Mouse (Mus musculus): ENCODE measurements around the gene Bex3. TPM values are rescaled to one million over a fixed set of nuclear protein-coding genes. Genes with fewer than 3 reads are reported as not detected.
"Not testable (repeated sequence)": the region's sequence is repeated elsewhere in the genome, so short reads cannot be mapped to it uniquely, and the experiment has no call there.

Gene Bex3
- polyA plus RNA-seq, 1 experiment, result 16.1 TPM

DNA sequence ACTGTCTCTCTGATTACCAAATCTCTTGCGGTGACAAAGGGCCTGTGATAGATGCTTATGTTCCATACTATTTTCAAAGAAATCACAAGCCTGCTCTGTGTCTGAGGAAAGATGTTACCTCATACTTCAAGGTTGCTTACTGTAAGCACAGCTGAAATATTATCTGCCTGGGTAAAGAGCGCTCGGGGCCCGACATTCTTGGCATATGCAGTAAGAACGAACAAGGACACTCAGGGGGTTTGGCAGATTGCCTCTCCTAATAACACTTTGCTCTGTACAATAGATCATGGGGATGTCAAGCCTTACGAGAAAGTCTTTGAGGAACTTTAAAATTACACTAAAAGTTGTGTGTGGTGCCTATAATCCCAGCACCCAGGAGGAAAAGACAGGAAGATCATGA is 21.2 kb upstream of the Bex3 start:
- H3K27me3 ChIP-seq (ENCODE audit: control insufficient read depth, insufficient read depth, low read length), result no peaks in the 10 kb centered on the region
- H3K36me3 ChIP-seq (ENCODE audit: control insufficient read depth, insufficient read depth, low read length), result no peaks in the 10 kb centered on the region
- H3K4me3 ChIP-seq (ENCODE audit: control insufficient read depth, low read depth, low read length), result no peak overlapping the region
- TF ChIP-seq CTCF (IDR thresholded peaks at IDR 0.05; ENCODE audit: control insufficient read depth, insufficient read depth, insufficient replicate concordance, low read depth, low read length) (no peak), POLR2A (IDR thresholded peaks at IDR 0.05; ENCODE audit: control insufficient read depth, low read depth, low read length) (no peak)
- H3K4me1 ChIP-seq (ENCODE audit: control insufficient read depth, insufficient read depth, low read length), result no peaks in the 10 kb centered on the region
- H3K27ac ChIP-seq (ENCODE audit: control insufficient read depth, insufficient read depth, low read depth, low read length), result no peak overlapping the region

DNA sequence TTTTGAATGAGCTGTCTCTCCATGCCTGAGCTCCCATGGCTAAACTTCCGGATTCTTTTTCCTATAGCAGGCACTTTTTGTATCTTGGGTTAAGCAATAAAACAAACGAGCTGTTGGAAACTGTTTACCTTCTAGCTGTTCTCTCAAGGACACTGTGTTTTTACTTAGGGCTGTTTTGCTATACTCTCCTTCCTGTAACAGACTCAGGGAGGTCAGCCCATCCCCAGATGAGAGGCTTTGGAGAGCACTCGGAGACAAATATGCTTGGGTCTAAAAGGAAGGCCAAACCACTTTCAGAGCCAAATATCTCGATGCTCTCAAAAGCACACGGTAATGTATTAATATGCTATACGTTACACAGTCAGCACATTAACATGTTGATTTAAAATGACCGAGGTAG is 20.4 kb upstream of the Bex3 start:
- H3K27me3 ChIP-seq (ENCODE audit: control insufficient read depth, insufficient read depth, low read length), result no peaks in the 10 kb centered on the region
- no peak overlapping the region for H3K4me3 ChIP-seq (ENCODE audit: control insufficient read depth, low read depth, low read length)
- no peaks in the 10 kb centered on the region for H3K36me3 ChIP-seq (ENCODE audit: control insufficient read depth, insufficient read depth, low read length)
- H3K27ac ChIP-seq (ENCODE audit: control insufficient read depth, insufficient read depth, low read depth, low read length), result no peak overlapping the region
- H3K4me1 ChIP-seq (ENCODE audit: control insufficient read depth, insufficient read depth, low read length), result no peaks in the 10 kb centered on the region
- no peak for TF ChIP-seq POLR2A (IDR thresholded peaks at IDR 0.05; ENCODE audit: control insufficient read depth, low read depth, low read length)

DNA sequence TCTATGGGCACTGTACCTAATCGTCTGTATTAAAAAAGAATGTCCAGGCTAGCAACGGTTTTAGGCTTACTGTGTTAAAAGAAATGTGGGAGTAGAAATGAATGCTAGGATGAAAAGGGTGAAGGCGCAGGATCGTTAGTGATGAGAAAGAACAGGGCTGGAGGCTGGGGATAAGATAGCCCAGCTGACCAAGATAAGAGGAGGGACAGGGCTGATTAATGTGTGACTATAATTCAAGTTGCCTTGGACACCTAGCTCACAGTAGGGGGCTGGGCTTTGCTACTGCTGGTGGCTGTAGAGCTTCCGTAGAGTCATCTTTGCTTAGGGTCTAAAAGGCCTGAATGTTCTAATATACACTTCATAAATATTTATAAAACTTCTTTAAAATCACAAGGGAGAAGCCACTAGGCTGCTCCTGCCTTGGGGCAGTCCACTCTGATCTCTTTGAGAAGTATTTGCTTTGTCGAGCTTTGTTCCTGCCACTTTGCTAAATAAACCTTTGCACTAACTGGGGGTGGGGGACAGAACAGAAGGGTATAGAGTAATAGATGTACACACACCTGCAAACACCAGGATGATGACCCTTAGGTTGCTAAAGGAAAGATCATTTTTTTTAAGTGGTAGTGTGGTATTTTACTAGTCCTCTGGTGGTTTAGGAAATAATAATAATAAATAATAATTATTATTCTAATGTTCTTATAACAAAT is 17.9 kb upstream of the Bex3 start:
- H3K27ac ChIP-seq (ENCODE audit: control insufficient read depth, insufficient read depth, low read depth, low read length), result no peak overlapping the region
- no peak for TF ChIP-seq POLR2A (IDR thresholded peaks at IDR 0.05; ENCODE audit: control insufficient read depth, low read depth, low read length)
- no peak for TF ChIP-seq CTCF (IDR thresholded peaks at IDR 0.05; ENCODE audit: control insufficient read depth, insufficient read depth, insufficient replicate concordance, low read depth, low read length)

DNA sequence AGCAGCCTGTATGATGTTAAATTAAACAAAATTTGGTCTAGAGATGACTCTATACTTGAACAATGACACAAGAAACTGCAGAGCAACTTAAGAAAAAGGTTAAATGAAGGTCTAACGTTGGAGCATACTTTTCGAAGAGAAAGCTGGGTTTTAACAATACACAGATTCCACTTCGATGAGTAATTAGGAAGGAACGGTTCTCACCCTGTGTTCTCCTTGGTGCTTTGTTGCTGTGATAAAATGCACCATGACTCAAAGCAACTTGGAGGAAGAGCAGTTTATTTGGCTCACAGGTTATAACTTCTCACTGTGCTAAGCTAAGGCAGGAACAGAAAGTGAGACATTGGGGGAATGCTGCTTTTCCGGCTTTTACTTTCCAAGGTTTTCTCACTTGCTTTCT is 2.3 kb upstream of the Bex3 start:
- H3K36me3 ChIP-seq (ENCODE audit: control insufficient read depth, insufficient read depth, low read length), result no peaks in the 10 kb centered on the region
- no peaks in the 10 kb centered on the region; the same call in 1 of the 2 replicates for H3K4me1 ChIP-seq (ENCODE audit: control insufficient read depth, insufficient read depth, low read length)
- no peak overlapping the region for H3K4me3 ChIP-seq (ENCODE audit: control insufficient read depth, low read depth, low read length)
- H3K27ac ChIP-seq (ENCODE audit: control insufficient read depth, insufficient read depth, low read depth, low read length), result no peak overlapping the region
- no peak for TF ChIP-seq CTCF (IDR thresholded peaks at IDR 0.05; ENCODE audit: control insufficient read depth, insufficient read depth, insufficient replicate concordance, low read depth, low read length)
- no peak for TF ChIP-seq POLR2A (IDR thresholded peaks at IDR 0.05; ENCODE audit: control insufficient read depth, low read depth, low read length)
- H3K27me3 ChIP-seq (ENCODE audit: control insufficient read depth, insufficient read depth, low read length), result no peaks in the 10 kb centered on the region

More for the DNA sequence above, 17.9 kb upstream of the Bex3 start:
- no peaks in the 10 kb centered on the region for H3K27me3 ChIP-seq (ENCODE audit: control insufficient read depth, insufficient read depth, low read length)
- H3K4me3 ChIP-seq (ENCODE audit: control insufficient read depth, low read depth, low read length), result no peak overlapping the region
- no peaks in the 10 kb centered on the region for H3K4me1 ChIP-seq (ENCODE audit: control insufficient read depth, insufficient read depth, low read length)
- no peaks in the 10 kb centered on the region for H3K36me3 ChIP-seq (ENCODE audit: control insufficient read depth, insufficient read depth, low read length)

GRCm38 (mm10) chrX:136268173-136268572 is 1.9 kb upstream of the Bex3 start:
- no peak overlapping the region for H3K4me3 ChIP-seq (ENCODE audit: control insufficient read depth, low read depth, low read length)
- H3K27me3 ChIP-seq (ENCODE audit: control insufficient read depth, insufficient read depth, low read length), result no peaks in the 10 kb centered on the region
- TF ChIP-seq CTCF (IDR thresholded peaks at IDR 0.05; ENCODE audit: control insufficient read depth, insufficient read depth, insufficient replicate concordance, low read depth, low read length), result no peak
- TF ChIP-seq POLR2A (IDR thresholded peaks at IDR 0.05; ENCODE audit: control insufficient read depth, low read depth, low read length), result no peak
- H3K27ac ChIP-seq (ENCODE audit: control insufficient read depth, insufficient read depth, low read depth, low read length), result no peak overlapping the region
- H3K4me1 ChIP-seq (ENCODE audit: control insufficient read depth, insufficient read depth, low read length), result no peaks in the 10 kb centered on the region; the same call in 1 of the 2 replicates
- H3K36me3 ChIP-seq (ENCODE audit: control insufficient read depth, insufficient read depth, low read length), result no peaks in the 10 kb centered on the region

GRCm38 (mm10) chrX:136270393-136271111 is 499 bp downstream of the Bex3 start:
- not testable (repeated sequence) for H3K27ac ChIP-seq (ENCODE audit: control insufficient read depth, insufficient read depth, low read depth, low read length); H3K4me3 ChIP-seq (ENCODE audit: control insufficient read depth, low read depth, low read length); H3K4me1 ChIP-seq (ENCODE audit: control insufficient read depth, insufficient read depth, low read length); H3K27me3 ChIP-seq (ENCODE audit: control insufficient read depth, insufficient read depth, low read length); H3K36me3 ChIP-seq (ENCODE audit: control insufficient read depth, insufficient read depth, low read length)

- no peak overlapping the region for H3K4me3 ChIP-seq (ENCODE audit: control insufficient read depth, low read depth, low read length)
- no peaks in the 10 kb centered on the region for H3K36me3 ChIP-seq (ENCODE audit: control insufficient read depth, insufficient read depth, low read length)
- H3K27me3 ChIP-seq (ENCODE audit: control insufficient read depth, insufficient read depth, low read length), result no peaks in the 10 kb centered on the region
- no peak for TF ChIP-seq CTCF (IDR thresholded peaks at IDR 0.05; ENCODE audit: control insufficient read depth, insufficient read depth, insufficient replicate concordance, low read depth, low read length)
- TF ChIP-seq POLR2A (IDR thresholded peaks at IDR 0.05; ENCODE audit: control insufficient read depth, low read depth, low read length), result no peak
- no peak overlapping the region for H3K27ac ChIP-seq (ENCODE audit: control insufficient read depth, insufficient read depth, low read depth, low read length)
- H3K4me1 ChIP-seq (ENCODE audit: control insufficient read depth, insufficient read depth, low read length), result no peaks in the 10 kb centered on the region; the same call in 1 of the 2 replicates
Measured at GRCm38 (mm10) chrX:136274542-136274941, 4.5 kb downstream of the Bex3 start.

Data from testis, adult 2 months (tissue).